ENCODE assay signal across 3 mouse cellular contexts in the genomic region with DNA sequence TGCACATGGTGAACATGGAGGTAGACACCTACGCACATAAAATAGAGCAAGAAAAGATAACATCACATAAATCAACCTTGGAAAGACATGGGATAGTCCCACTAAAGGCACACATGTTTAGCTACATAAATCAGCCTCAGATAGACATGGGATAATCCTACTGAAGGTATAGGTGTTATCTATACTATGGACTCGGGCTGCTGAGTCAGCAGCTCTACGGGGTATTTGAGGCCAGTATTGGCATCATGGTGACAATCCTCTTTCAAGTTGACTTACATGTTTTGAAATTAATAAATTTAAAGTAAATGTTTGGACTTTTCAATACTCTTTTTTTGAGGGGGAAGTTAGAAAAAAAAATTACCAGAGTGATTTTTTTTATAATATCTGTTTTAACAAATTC.
A peak's percentile ranks its signal among the peaks of the same experiment; 100 is the strongest.
TF ChIP-seq lines count a peak whose summit lies in the region.

No protein-coding gene starts in this region.

TF ChIP-seq in CH12.LX, 34 proteins besides CTCF, POLR2A, EP300 and RAD21:
- TF ChIP-seq SIN3A (IDR thresholded peaks at IDR 0.05; ENCODE audit: low read length) (no peak), MAFK (IDR thresholded peaks at IDR 0.05; ENCODE audit: insufficient replicate concordance, low read length) (peak; percentile 70; the same call in 1 of the 2 replicates)

TF ChIP-seq in ES-E14, 5 proteins besides CTCF, POLR2A, EP300 and RAD21:
- TF ChIP-seq ZNF384 (IDR thresholded peaks at IDR 0.05; ENCODE audit: low read depth, low read length) (no peak), CHD2 (IDR thresholded peaks at IDR 0.05; ENCODE audit: low read depth, low read length) (no peak), HCFC1 (IDR thresholded peaks at IDR 0.05; ENCODE audit: borderline replicate concordance, insufficient read depth, low read length) (no peak), ZC3H11A (IDR thresholded peaks at IDR 0.05; ENCODE audit: borderline replicate concordance, low read depth, low read length) (no peak), MAFK (IDR thresholded peaks at IDR 0.05; ENCODE audit: insufficient read depth, low read depth, low read length) (peak; percentile 60; the same call in 1 of the 2 replicates)

TF ChIP-seq in MEL, 35 proteins besides CTCF, POLR2A, EP300 and RAD21:
- TF ChIP-seq MAFK (IDR thresholded peaks at IDR 0.05; ENCODE audit: borderline replicate concordance, low read depth, low read length), result peak; percentile 72; the same call in 1 of the 2 replicates
- TF ChIP-seq ETS1 (IDR thresholded peaks at IDR 0.05; ENCODE audit: low read depth, low read length), result no peak
